Mouse (Mus musculus): Measurements from ENCODE around the gene Arhgap21. TPM values are rescaled to one million over a fixed set of nuclear protein-coding genes. Genes with fewer than 3 reads are reported as not detected.

The Arhgap21 gene
- polyA plus RNA-seq, 1 experiment from 2014 or later, result 53.4 TPM

- Histone ChIP-seq H3K4me2 (ENCODE audit: low read depth, low read length) (peak overlapping the region; percentile 27; the same call in 1 of the 2 replicates), H3K4me1 (ENCODE audit: control insufficient read depth, insufficient read depth, low read length) (peaks cover 47% of the 10 kb centered on the region), H3K9ac (replicated peaks; ENCODE audit: low read depth, low read length) (0 out of 2 replicates have a peak overlapping the region, but pooled peaks have one; percentile 11), H3K9me3 (ENCODE audit: control insufficient read depth, low read length) (no peaks in the 10 kb centered on the region), H3K27ac (ENCODE audit: low read depth, low read length) (no peak overlapping the region), H3K36me3 (ENCODE audit: control insufficient read depth, insufficient read depth, low read length) (no peaks in the 10 kb centered on the region), H3K27me3 (ENCODE audit: control insufficient read depth, insufficient read depth, low read length) (no peaks in the 10 kb centered on the region), H3K4me3 (ENCODE audit: low read depth, low read length) (no peak overlapping the region)
- WGBS, result 20% methylated on average over 6 of the region's 6 CpGs
- no peak for ATAC-seq (ENCODE audit: low read depth)
Measured at GRCm38 (mm10) chr2:20961825-20962224, 6.9 kb downstream of the Arhgap21 start.

GRCm38 (mm10) chr2:20961295-20961694 lies 7.4 kb downstream of the Arhgap21 start:
- 43% methylated on average over 8 of the region's 8 CpGs for WGBS
- H3K4me3 ChIP-seq (ENCODE audit: low read depth, low read length), result no peak overlapping the region

DNA sequence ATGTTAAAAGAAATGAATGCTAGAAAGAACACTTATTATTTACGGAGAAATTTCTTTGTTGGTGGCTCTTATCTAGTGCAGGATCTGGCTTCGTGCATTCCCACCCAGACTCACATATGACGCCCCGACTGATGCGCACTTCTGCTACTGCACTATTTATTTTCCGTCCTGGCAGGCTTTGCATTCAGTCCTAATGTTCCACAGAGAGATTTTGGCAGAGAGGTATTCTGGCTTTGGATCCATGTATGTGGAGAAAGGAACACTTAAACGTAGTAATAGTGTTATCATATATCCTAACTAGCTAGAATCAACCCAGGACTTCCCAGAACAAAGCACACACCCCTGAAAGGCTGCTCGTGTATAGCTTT lies 8.0 kb downstream of the Arhgap21 start:
- Histone ChIP-seq H3K27ac (ENCODE audit: low read depth, low read length) (no peak overlapping the region), H3K36me3 (ENCODE audit: control insufficient read depth, insufficient read depth, low read length) (no peaks in the 10 kb centered on the region), H3K4me3 (ENCODE audit: low read depth, low read length) (no peak overlapping the region), H3K27me3 (ENCODE audit: control insufficient read depth, insufficient read depth, low read length) (no peaks in the 10 kb centered on the region), H3K9me3 (ENCODE audit: control insufficient read depth, low read length) (no peaks in the 10 kb centered on the region), H3K4me2 (ENCODE audit: low read depth, low read length) (peak overlapping the region; percentile 21; the same call in 1 of the 2 replicates), H3K9ac (replicated peaks; ENCODE audit: low read depth, low read length) (no peak overlapping the region), H3K4me1 (ENCODE audit: control insufficient read depth, insufficient read depth, low read length) (peaks cover 40% of the 10 kb centered on the region)
- ATAC-seq (ENCODE audit: low read depth), result no peak
- WGBS, result 57% methylated on average over 8 of the region's 8 CpGs

More at GRCm38 (mm10) chr2:20961295-20961694, 7.4 kb downstream of the Arhgap21 start:
- Histone ChIP-seq H3K4me1 (ENCODE audit: control insufficient read depth, insufficient read depth, low read length) (peaks cover 46% of the 10 kb centered on the region), H3K4me2 (ENCODE audit: low read depth, low read length) (no peak overlapping the region), H3K9me3 (ENCODE audit: control insufficient read depth, low read length) (no peaks in the 10 kb centered on the region), H3K9ac (replicated peaks; ENCODE audit: low read depth, low read length) (no peak overlapping the region), H3K27ac (ENCODE audit: low read depth, low read length) (no peak overlapping the region), H3K36me3 (ENCODE audit: control insufficient read depth, insufficient read depth, low read length) (no peaks in the 10 kb centered on the region), H3K27me3 (ENCODE audit: control insufficient read depth, insufficient read depth, low read length) (no peaks in the 10 kb centered on the region)
- no peak for ATAC-seq (ENCODE audit: low read depth)

DNA sequence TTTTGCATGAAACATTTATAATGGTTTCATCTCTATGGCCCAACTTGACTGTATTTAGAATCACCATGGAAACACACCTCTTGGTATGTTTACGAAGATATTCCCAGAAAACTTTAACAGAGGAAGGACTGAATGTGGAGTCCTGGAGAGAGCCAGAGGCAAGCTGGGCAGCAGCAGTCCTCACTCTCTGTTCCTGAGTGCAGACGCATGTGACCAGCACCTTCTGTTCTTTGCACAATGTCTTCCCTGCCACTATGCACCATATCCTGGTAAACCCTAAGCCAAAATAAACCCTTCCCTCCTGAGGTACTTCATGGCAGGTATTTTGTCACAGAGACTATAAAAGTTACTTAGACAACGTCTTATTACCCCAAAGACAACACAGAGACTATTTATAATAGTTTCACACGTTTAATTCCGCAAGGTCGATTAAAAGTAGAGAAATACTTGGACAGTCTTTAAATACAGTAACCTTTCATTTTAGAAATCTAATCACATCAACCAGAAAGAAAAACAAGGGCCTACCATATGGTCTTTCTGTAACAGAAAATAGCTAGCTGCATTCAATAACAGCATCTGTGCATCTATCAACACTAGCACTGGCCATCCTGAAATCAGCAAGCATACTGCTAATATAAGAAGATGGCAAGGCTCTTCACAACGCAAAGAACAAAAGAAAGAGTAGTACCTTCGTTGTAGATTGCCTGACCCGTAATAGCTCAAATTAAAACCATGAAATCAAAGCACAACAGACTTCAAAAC lies 8.6 kb downstream of the Arhgap21 start:
- H3K4me2 ChIP-seq (ENCODE audit: low read depth, low read length), result peak overlapping the region; percentile 21; the same call in 1 of the 2 replicates
- 62% methylated on average over 9 of the region's 9 CpGs for WGBS
- no peak for ATAC-seq (ENCODE audit: low read depth)
- H3K27me3 ChIP-seq (ENCODE audit: control insufficient read depth, insufficient read depth, low read length), result no peaks in the 10 kb centered on the region
- H3K27ac ChIP-seq (ENCODE audit: low read depth, low read length), result no peak overlapping the region
- no peak overlapping the region for H3K4me3 ChIP-seq (ENCODE audit: low read depth, low read length)
- H3K36me3 ChIP-seq (ENCODE audit: control insufficient read depth, insufficient read depth, low read length), result no peaks in the 10 kb centered on the region
- peaks cover 35% of the 10 kb centered on the region for H3K4me1 ChIP-seq (ENCODE audit: control insufficient read depth, insufficient read depth, low read length)
- no peak overlapping the region for H3K9ac ChIP-seq (replicated peaks; ENCODE audit: low read depth, low read length)
- H3K9me3 ChIP-seq (ENCODE audit: control insufficient read depth, low read length), result no peaks in the 10 kb centered on the region

GRCm38 (mm10) chr2:20959045-20959444 lies 9.6 kb downstream of the Arhgap21 start:
- peaks cover 32% of the 10 kb centered on the region for H3K4me1 ChIP-seq (ENCODE audit: control insufficient read depth, insufficient read depth, low read length)
- no peak overlapping the region for H3K4me3 ChIP-seq (ENCODE audit: low read depth, low read length)
- no peak overlapping the region for H3K9ac ChIP-seq (replicated peaks; ENCODE audit: low read depth, low read length)

DNA sequence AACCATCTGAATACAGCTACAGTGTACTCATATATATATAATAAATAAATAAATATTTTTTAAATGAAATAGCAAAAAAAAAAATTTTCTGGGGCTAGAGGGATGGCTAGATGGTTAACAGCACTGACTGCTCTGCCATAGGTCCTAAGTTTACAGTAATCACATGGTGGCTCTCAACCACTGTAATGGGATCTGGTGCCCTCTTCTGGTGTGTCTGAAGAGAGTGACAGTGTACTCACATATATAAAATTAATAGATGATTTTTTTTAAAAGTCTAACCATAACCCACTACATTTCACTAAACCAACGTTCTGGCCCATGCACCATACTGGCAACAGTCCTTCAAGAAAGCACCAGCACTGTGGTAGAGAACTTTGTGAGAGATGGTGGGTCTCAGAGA lies 10.7 kb downstream of the Arhgap21 start:
- H3K4me3 ChIP-seq (ENCODE audit: low read depth, low read length), result no peak overlapping the region
- no peak overlapping the region for H3K27ac ChIP-seq (ENCODE audit: low read depth, low read length)
- H3K4me2 ChIP-seq (ENCODE audit: low read depth, low read length), result no peak overlapping the region
- peaks cover 24% of the 10 kb centered on the region for H3K4me1 ChIP-seq (ENCODE audit: control insufficient read depth, insufficient read depth, low read length)
- ATAC-seq (ENCODE audit: low read depth), result no peak
- H3K36me3 ChIP-seq (ENCODE audit: control insufficient read depth, insufficient read depth, low read length), result no peaks in the 10 kb centered on the region
- WGBS, result 90% methylated on average over 1 of the region's 1 CpGs
- H3K27me3 ChIP-seq (ENCODE audit: control insufficient read depth, insufficient read depth, low read length), result no peaks in the 10 kb centered on the region
- H3K9ac ChIP-seq (replicated peaks; ENCODE audit: low read depth, low read length), result no peak overlapping the region
- no peaks in the 10 kb centered on the region for H3K9me3 ChIP-seq (ENCODE audit: control insufficient read depth, low read length)

More at GRCm38 (mm10) chr2:20959045-20959444, 9.6 kb downstream of the Arhgap21 start:
- Histone ChIP-seq H3K9me3 (ENCODE audit: control insufficient read depth, low read length) (no peaks in the 10 kb centered on the region), H3K36me3 (ENCODE audit: control insufficient read depth, insufficient read depth, low read length) (no peaks in the 10 kb centered on the region), H3K4me2 (ENCODE audit: low read depth, low read length) (no peak overlapping the region), H3K27ac (ENCODE audit: low read depth, low read length) (no peak overlapping the region), H3K27me3 (ENCODE audit: control insufficient read depth, insufficient read depth, low read length) (no peaks in the 10 kb centered on the region)
- ATAC-seq (ENCODE audit: low read depth), result no peak
- WGBS, result 56% methylated on average over 2 of the region's 2 CpGs

- Histone ChIP-seq H3K4me1 (ENCODE audit: control insufficient read depth, insufficient read depth, low read length) (peaks cover 12% of the 10 kb centered on the region), H3K36me3 (ENCODE audit: control insufficient read depth, insufficient read depth, low read length) (no peaks in the 10 kb centered on the region), H3K27ac (ENCODE audit: low read depth, low read length) (no peak overlapping the region), H3K9me3 (ENCODE audit: control insufficient read depth, low read length) (no peaks in the 10 kb centered on the region), H3K9ac (replicated peaks; ENCODE audit: low read depth, low read length) (no peak overlapping the region), H3K27me3 (ENCODE audit: control insufficient read depth, insufficient read depth, low read length) (no peaks in the 10 kb centered on the region), H3K4me3 (ENCODE audit: low read depth, low read length) (no peak overlapping the region), H3K4me2 (ENCODE audit: low read depth, low read length) (no peak overlapping the region)
- no peak for ATAC-seq (ENCODE audit: low read depth)
- 50% methylated on average over 5 of the region's 5 CpGs for WGBS
Measured at GRCm38 (mm10) chr2:20956716-20957115, 12.0 kb downstream of the Arhgap21 start.

DNA sequence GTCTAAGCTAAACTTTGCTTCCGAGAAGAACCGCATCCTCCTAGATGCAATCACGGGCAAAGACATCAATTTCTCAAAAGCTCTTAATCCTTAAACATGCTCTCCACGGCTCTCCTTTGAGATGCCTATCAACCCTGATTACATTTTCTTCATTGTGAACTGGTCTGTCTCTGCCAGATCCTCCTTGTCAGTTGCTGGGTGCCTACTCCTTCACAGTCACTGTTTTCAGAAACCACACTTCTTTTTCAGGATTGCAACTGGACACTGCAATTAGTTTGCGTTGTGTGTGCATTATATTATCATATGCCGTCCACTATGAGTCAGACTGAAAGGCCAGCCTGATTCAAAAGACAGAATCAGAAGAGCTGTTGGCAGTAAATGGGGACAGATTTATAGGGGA lies 12.7 kb downstream of the Arhgap21 start:
- no peaks in the 10 kb centered on the region for H3K9me3 ChIP-seq (ENCODE audit: control insufficient read depth, low read length)
- H3K4me2 ChIP-seq (ENCODE audit: low read depth, low read length), result no peak overlapping the region
- peaks cover 8% of the 10 kb centered on the region for H3K4me1 ChIP-seq (ENCODE audit: control insufficient read depth, insufficient read depth, low read length)
- no peak overlapping the region for H3K4me3 ChIP-seq (ENCODE audit: low read depth, low read length)
- no peak overlapping the region for H3K27ac ChIP-seq (ENCODE audit: low read depth, low read length)
- ATAC-seq (ENCODE audit: low read depth), result no peak
- no peaks in the 10 kb centered on the region for H3K36me3 ChIP-seq (ENCODE audit: control insufficient read depth, insufficient read depth, low read length)
- no peaks in the 10 kb centered on the region for H3K27me3 ChIP-seq (ENCODE audit: control insufficient read depth, insufficient read depth, low read length)
- H3K9ac ChIP-seq (replicated peaks; ENCODE audit: low read depth, low read length), result no peak overlapping the region
- 45% methylated on average over 6 of the region's 6 CpGs for WGBS

- no peak overlapping the region for H3K4me3 ChIP-seq (ENCODE audit: low read depth, low read length)
- H3K4me2 ChIP-seq (ENCODE audit: low read depth, low read length), result no peak overlapping the region
- no peaks in the 10 kb centered on the region for H3K36me3 ChIP-seq (ENCODE audit: control insufficient read depth, insufficient read depth, low read length)
- H3K4me1 ChIP-seq (ENCODE audit: control insufficient read depth, insufficient read depth, low read length), result peaks cover 5% of the 10 kb centered on the region
- no peak for ATAC-seq (ENCODE audit: low read depth)
- H3K27ac ChIP-seq (ENCODE audit: low read depth, low read length), result no peak overlapping the region
- no peaks in the 10 kb centered on the region for H3K9me3 ChIP-seq (ENCODE audit: control insufficient read depth, low read length)
- WGBS, result 78% methylated on average over 8 of the region's 8 CpGs
- no peak overlapping the region for H3K9ac ChIP-seq (replicated peaks; ENCODE audit: low read depth, low read length)
- no peaks in the 10 kb centered on the region for H3K27me3 ChIP-seq (ENCODE audit: control insufficient read depth, insufficient read depth, low read length)
Measured at GRCm38 (mm10) chr2:20955376-20955775, 13.3 kb downstream of the Arhgap21 start.
